Mouse (Mus musculus): ENCODE results near the gene 1700013G24Rik.

- TF ChIP-seq POLR2A (IDR thresholded peaks at IDR 0.05; ENCODE audit: extremely low read depth, insufficient read depth, low read length) (no peak), CTCF (IDR thresholded peaks at IDR 0.05; ENCODE audit: extremely low read depth, insufficient read depth, low read length) (no peak)
Measured at GRCm38 (mm10) chr4:137495501-137496100, 42.5 kb downstream of the 1700013G24Rik start.

Data from cortical plate, adult 2 months (tissue).